Mouse (Mus musculus): ENCODE results near the gene Gm49333.

Gm49333 gene

GRCm38 (mm10) chr16:20692241-20692965 lies 81.0 kb downstream of the Gm49333 start:
- DNase-seq = no peak

DNA sequence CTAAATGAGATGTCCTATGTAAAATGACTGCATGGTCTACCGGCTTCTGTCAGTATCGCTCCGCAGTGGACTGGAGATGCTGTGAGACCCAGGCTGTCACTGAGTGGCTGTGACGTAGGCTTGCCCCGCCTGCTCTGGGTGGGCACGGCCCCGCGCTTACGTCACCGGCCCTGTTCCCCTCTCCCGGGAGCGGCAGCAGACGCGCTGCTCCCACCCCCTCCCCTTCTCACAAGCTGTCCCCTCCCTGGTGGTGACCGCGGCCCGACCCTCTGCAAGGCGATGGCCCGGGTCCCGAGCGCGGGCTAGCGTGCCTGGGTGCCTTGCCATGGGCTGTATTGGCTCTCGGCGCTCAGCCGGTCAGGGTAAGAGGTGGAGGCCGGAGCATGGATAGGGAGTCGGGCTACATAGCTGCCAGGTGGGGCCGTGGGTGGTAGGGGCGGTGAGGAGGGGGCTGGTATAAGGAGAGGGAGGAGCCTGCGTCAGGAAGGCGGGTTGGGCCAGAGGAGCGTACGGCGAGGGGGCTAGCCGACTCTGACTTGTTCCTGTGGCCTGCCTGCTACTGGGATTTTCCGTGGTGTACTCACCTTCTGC lies 81.8 kb downstream of the Gm49333 start, which contains the start of gene Fam131a:
TSS of gene Fam131a (plus strand) at position 131 of the 591 bp plus-strand sequence.
- DNase-seq = peak; percentile 85

GRCm38 (mm10) chr16:20694781-20695180 lies 83.4 kb downstream of the Gm49333 start:
- no peak for DNase-seq
